Mouse (Mus musculus): ENCODE results near the gene Gsk3a. TPM values are rescaled to one million over a fixed set of nuclear protein-coding genes. Genes with fewer than 3 reads are reported as not detected.

The Gsk3a gene
- polyA plus RNA-seq, 1 experiment from 2014 or later: 20.7 TPM

DNA sequence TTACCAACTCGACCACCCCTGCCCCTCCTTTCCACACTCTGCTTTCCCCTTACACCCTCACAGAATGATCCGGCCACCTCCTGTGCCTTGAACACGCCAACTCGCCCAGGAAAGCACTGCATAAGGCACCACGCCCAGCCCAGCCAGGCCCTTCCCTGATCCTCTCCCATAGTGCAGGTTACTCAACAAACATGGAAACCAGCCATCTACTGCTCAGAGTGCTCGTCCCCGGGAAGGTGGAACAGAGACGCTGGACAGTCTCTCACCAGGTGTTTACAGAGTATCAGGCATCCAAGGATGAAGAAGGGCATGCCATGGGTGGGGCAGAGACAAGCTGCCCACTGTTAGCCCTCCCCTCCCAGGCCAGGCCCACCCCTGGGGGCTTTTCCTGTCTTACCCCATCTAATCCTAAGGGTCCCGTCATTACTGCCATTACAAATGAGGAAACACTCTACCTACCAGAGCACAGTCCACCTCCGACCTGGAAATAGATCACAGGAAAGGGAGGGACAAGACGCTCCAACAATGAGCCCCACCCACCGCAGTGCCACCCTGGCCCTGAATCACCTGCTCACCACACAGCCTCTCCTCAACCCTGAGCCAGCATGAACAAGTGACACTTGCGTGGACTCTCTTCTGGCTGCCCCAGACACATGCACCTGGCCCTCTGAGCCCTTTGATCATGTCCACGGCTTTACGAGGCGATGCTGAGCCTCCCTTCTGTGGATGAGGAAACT is 31.4 kb downstream of the Gsk3a start:
- DNase-seq (no peak), ATAC-seq (ENCODE audit: low FRiP score, low TSS enrichment) (no peak)
- 91% methylated on average over 16 of the region's 16 CpGs for WGBS
- Histone ChIP-seq H3K4me2 (ENCODE audit: low read length) (no peak overlapping the region), H3K36me3 (ENCODE audit: control insufficient read depth, insufficient read depth, low read length) (peaks cover 71% of the 10 kb centered on the region), H3K27me3 (ENCODE audit: control insufficient read depth, insufficient read depth, low read length) (no peaks in the 10 kb centered on the region), H3K9me3 (ENCODE audit: control insufficient read depth, low read length) (no peaks in the 10 kb centered on the region), H3K27ac (replicated peaks; ENCODE audit: low read depth, low read length) (no peak overlapping the region), H3K4me3 (replicated peaks; ENCODE audit: low read depth, low read length) (no peak overlapping the region), H3K9ac (replicated peaks; ENCODE audit: low read length) (no peak overlapping the region), H3K4me1 (ENCODE audit: control insufficient read depth, insufficient read depth, low read length) (no peaks in the 10 kb centered on the region)

DNA sequence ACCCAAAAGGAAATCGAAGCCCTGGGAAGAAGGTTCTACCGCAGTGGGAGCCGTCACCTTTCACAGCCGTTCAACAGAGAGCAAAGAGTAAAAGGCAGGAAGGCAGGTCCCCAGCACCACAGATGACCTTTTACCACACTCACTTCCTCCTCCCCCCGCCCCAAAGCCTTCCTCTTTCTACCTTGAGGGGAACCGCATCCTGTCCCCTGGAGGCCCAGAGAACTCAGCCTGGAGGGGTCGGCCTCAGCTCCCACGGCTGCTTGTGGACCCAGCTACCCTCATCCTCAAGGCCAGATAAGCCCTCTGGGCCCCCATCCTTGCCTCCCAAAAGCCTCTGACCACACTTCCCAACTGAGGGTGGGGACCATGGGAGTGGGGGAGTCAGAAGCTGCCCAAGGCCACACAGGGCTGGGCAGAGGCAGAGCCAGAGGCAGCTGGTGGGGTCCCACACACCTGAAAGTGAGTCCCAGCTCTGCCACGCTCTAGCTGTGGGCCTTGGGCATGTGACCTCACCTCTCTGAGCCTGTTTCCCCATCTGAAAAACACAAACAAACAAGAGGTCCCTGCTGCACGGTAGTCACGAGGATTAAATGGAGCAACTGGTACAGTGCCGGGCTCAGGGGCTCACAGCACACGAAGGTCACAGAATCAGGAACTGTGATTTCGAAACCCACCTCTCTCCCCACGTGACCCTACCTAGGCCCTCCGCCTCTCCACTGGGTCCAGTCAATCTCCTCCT is 32.1 kb downstream of the Gsk3a start:
- DNase-seq (no peak), ATAC-seq (ENCODE audit: low FRiP score, low TSS enrichment) (no peak)
- peaks cover 64% of the 10 kb centered on the region for H3K36me3 ChIP-seq (ENCODE audit: control insufficient read depth, insufficient read depth, low read length)
- no peaks in the 10 kb centered on the region for H3K27me3 ChIP-seq (ENCODE audit: control insufficient read depth, insufficient read depth, low read length)
- H3K4me3 ChIP-seq (replicated peaks; ENCODE audit: low read depth, low read length): no peak overlapping the region
- no peak overlapping the region for H3K9ac ChIP-seq (replicated peaks; ENCODE audit: low read length)
- no peak overlapping the region for H3K4me2 ChIP-seq (ENCODE audit: low read length)
- H3K4me1 ChIP-seq (ENCODE audit: control insufficient read depth, insufficient read depth, low read length): no peaks in the 10 kb centered on the region
- H3K27ac ChIP-seq (replicated peaks; ENCODE audit: low read depth, low read length): no peak overlapping the region
- no peaks in the 10 kb centered on the region for H3K9me3 ChIP-seq (ENCODE audit: control insufficient read depth, low read length)
- WGBS: 93% methylated on average over 16 of the region's 16 CpGs

DNA sequence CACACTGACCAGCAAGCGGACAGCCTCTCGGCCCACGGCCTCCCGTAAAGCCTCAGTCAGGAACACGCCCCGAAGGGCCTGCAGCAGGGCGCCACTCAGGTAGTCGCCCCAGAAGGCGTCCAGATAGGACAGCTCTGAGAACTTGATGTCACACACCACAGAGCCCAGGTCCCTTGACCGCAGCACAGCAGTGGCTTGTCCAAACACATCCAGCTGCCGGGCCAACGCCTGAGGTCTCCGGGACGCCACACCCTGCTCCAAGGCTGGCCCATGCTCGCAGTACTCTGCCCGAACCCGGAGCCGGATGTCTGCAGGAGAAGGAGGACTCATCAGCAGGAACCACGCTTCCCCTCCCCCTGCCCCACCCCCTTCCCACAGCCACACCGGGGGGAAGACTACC is 34.0 kb downstream of the Gsk3a start:
- H3K4me1 ChIP-seq (ENCODE audit: control insufficient read depth, insufficient read depth, low read length): no peaks in the 10 kb centered on the region
- H3K9me3 ChIP-seq (ENCODE audit: control insufficient read depth, low read length): no peaks in the 10 kb centered on the region
- no peaks in the 10 kb centered on the region for H3K27me3 ChIP-seq (ENCODE audit: control insufficient read depth, insufficient read depth, low read length)
- no peak for DNase-seq
- H3K4me2 ChIP-seq (ENCODE audit: low read length): no peak overlapping the region
- no peak overlapping the region for H3K27ac ChIP-seq (replicated peaks; ENCODE audit: low read depth, low read length)
- no peak for ATAC-seq (ENCODE audit: low FRiP score, low TSS enrichment)
- peaks cover 47% of the 10 kb centered on the region for H3K36me3 ChIP-seq (ENCODE audit: control insufficient read depth, insufficient read depth, low read length)
- no peak overlapping the region for H3K9ac ChIP-seq (replicated peaks; ENCODE audit: low read length)
- H3K4me3 ChIP-seq (replicated peaks; ENCODE audit: low read depth, low read length): no peak overlapping the region
- WGBS: 93% methylated on average over 20 of the region's 20 CpGs

DNA sequence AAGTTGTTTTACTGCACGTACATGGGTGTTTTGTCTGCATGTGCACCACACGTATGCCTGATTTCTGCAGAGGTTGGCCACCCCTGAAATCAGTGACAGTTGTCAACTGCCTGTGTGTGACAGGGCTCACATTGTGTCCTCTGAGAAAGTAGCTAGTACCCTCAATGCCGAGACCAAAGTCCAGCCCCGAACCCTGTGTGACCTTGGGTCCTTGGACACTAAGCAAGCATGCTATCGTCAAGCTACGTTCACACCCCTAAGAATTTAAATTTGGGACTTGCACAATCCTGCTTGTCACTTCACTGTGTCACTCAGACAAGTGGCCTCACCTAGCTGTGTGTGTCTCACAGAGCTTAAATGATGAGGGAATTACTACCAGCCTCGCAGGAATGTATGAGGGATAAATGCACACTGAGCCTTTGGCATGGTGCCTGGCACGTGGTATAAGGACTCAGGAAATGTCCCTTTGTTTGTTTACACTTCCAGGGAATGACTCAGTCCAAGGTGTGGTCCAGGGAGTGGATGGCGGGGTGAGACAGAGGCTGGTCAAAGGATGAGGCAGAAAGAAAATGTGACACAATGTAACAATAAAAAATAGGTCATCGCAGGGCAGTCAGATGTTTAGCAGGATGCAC is 40.1 kb downstream of the Gsk3a start:
- Histone ChIP-seq H3K9me3 (ENCODE audit: control insufficient read depth, low read length) (no peaks in the 10 kb centered on the region), H3K4me2 (ENCODE audit: low read length) (no peak overlapping the region), H3K4me1 (ENCODE audit: control insufficient read depth, insufficient read depth, low read length) (no peaks in the 10 kb centered on the region), H3K9ac (replicated peaks; ENCODE audit: low read length) (no peak overlapping the region), H3K36me3 (ENCODE audit: control insufficient read depth, insufficient read depth, low read length) (peaks cover 5% of the 10 kb centered on the region), H3K4me3 (replicated peaks; ENCODE audit: low read depth, low read length) (no peak overlapping the region), H3K27ac (replicated peaks; ENCODE audit: low read depth, low read length) (no peak overlapping the region), H3K27me3 (ENCODE audit: control insufficient read depth, insufficient read depth, low read length) (no peaks in the 10 kb centered on the region)
- ATAC-seq (ENCODE audit: low FRiP score, low TSS enrichment): no peak
- WGBS: 75% methylated on average over 10 of the region's 10 CpGs
- no peak for DNase-seq

DNA sequence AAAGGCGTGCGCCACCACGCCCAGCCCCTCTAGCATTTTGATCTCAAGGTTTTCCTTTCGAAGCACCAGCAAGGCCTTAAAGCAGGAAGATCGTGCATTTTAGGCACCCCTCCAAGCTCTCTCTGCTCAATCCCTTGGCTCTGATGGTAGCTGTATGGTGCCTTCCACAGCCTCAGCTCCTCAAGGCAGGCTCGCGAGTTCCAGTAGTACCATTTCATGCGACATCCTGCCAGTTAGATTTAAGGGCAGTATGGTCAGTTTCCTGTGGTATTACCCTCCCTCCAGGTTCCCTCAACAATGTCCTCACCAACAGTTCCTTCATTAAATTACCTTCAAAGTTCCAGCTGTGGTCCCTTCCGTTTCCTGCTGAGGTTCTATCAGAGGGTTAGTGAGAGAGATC is 41.5 kb downstream of the Gsk3a start:
- WGBS: 87% methylated on average over 9 of the region's 9 CpGs

DNA sequence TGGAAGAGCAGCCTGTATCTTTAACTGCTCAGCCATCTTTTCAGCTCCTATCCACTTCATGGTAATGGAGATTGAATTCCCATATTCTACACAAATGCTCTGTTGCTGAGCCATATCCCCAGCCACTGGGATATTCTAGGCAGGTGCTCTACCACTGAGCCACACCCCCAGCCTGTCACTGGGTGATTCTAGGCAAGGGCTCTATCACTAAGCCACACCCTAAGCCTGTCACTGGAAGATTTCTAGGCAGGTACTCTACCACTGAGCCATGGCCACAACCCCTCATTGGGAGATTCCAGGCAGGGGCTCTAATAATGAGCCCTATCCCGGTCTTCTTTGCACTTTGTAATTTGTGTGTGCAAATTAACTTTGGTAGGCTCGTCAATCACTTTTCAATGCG is 42.5 kb downstream of the Gsk3a start:
- Histone ChIP-seq H3K9ac (replicated peaks; ENCODE audit: low read length) (no peak overlapping the region), H3K27ac (replicated peaks; ENCODE audit: low read depth, low read length) (no peak overlapping the region), H3K4me3 (replicated peaks; ENCODE audit: low read depth, low read length) (no peak overlapping the region), H3K36me3 (ENCODE audit: control insufficient read depth, insufficient read depth, low read length) (no peaks in the 10 kb centered on the region), H3K4me2 (ENCODE audit: low read length) (no peak overlapping the region), H3K9me3 (ENCODE audit: control insufficient read depth, low read length) (no peaks in the 10 kb centered on the region), H3K27me3 (ENCODE audit: control insufficient read depth, insufficient read depth, low read length) (no peaks in the 10 kb centered on the region), H3K4me1 (ENCODE audit: control insufficient read depth, insufficient read depth, low read length) (no peaks in the 10 kb centered on the region)
- WGBS: 74% methylated on average over 3 of the region's 3 CpGs
- ATAC-seq (ENCODE audit: low FRiP score, low TSS enrichment) (no peak), DNase-seq (no peak)

More for the DNA sequence above, 41.5 kb downstream of the Gsk3a start:
- H3K36me3 ChIP-seq (ENCODE audit: control insufficient read depth, insufficient read depth, low read length): no peaks in the 10 kb centered on the region
- H3K4me1 ChIP-seq (ENCODE audit: control insufficient read depth, insufficient read depth, low read length): no peaks in the 10 kb centered on the region
- H3K4me2 ChIP-seq (ENCODE audit: low read length): no peak overlapping the region
- no peaks in the 10 kb centered on the region for H3K27me3 ChIP-seq (ENCODE audit: control insufficient read depth, insufficient read depth, low read length)
- no peak overlapping the region for H3K9ac ChIP-seq (replicated peaks; ENCODE audit: low read length)
- no peak overlapping the region for H3K4me3 ChIP-seq (replicated peaks; ENCODE audit: low read depth, low read length)
- no peak for ATAC-seq (ENCODE audit: low FRiP score, low TSS enrichment)
- H3K27ac ChIP-seq (replicated peaks; ENCODE audit: low read depth, low read length): no peak overlapping the region
- H3K9me3 ChIP-seq (ENCODE audit: control insufficient read depth, low read length): no peaks in the 10 kb centered on the region
- no peak for DNase-seq

DNA sequence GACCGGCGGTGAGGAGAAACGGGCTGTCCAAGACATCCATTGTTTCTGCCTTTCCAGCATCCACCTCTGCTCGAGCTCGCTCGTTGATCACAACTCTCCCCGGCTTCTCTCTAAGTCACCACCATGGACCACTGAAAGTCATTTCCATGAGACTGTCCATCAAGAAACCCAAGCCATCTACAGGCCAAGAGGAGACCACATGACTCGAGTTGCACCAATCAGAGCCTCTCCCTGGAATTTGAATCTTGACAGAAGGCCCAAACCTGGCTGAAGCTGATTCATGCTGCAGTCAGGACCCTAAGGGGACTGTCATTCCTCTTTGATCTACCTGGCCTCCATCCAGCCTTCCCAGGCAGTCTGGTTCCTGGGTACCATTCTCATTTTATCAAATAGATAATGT is 45.5 kb downstream of the Gsk3a start:
- no peaks in the 10 kb centered on the region for H3K27me3 ChIP-seq (ENCODE audit: control insufficient read depth, insufficient read depth, low read length)
- WGBS: 65% methylated on average over 8 of the region's 8 CpGs
- no peaks in the 10 kb centered on the region for H3K4me1 ChIP-seq (ENCODE audit: control insufficient read depth, insufficient read depth, low read length)
- no peak overlapping the region for H3K27ac ChIP-seq (replicated peaks; ENCODE audit: low read depth, low read length)
- no peak overlapping the region for H3K4me2 ChIP-seq (ENCODE audit: low read length)
- no peaks in the 10 kb centered on the region for H3K9me3 ChIP-seq (ENCODE audit: control insufficient read depth, low read length)
- H3K4me3 ChIP-seq (replicated peaks; ENCODE audit: low read depth, low read length): no peak overlapping the region
- no peaks in the 10 kb centered on the region for H3K36me3 ChIP-seq (ENCODE audit: control insufficient read depth, insufficient read depth, low read length)
- no peak overlapping the region for H3K9ac ChIP-seq (replicated peaks; ENCODE audit: low read length)
- ATAC-seq (ENCODE audit: low FRiP score, low TSS enrichment): no peak
- peak; percentile 71 for DNase-seq

DNA sequence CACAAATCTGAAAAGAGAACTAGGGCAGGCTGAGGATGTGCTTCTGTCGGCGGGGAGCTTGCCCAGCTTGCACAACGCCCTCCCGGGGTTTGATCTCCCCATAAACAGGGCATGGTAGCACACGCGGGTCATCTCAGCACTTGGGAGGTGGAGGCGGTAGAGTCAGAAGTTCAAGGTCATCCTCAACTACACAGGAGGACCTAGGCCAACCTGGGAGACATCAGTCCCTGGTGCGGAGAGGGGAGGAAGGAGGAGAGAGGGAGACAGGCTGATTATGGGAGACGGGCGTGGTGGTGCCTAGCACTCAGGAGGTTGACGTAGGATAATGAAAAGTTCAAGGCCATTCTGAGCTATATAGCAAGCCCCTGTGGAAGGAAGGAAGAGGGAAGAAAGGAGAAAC is 46.8 kb downstream of the Gsk3a start:
- Histone ChIP-seq H3K27ac (replicated peaks; ENCODE audit: low read depth, low read length) (no peak overlapping the region), H3K36me3 (ENCODE audit: control insufficient read depth, insufficient read depth, low read length) (no peaks in the 10 kb centered on the region), H3K9ac (replicated peaks; ENCODE audit: low read length) (no peak overlapping the region), H3K4me2 (ENCODE audit: low read length) (no peak overlapping the region), H3K9me3 (ENCODE audit: control insufficient read depth, low read length) (no peaks in the 10 kb centered on the region), H3K4me3 (replicated peaks; ENCODE audit: low read depth, low read length) (no peak overlapping the region), H3K4me1 (ENCODE audit: control insufficient read depth, insufficient read depth, low read length) (no peaks in the 10 kb centered on the region), H3K27me3 (ENCODE audit: control insufficient read depth, insufficient read depth, low read length) (no peaks in the 10 kb centered on the region)
- no peak for DNase-seq
- WGBS: 88% methylated on average over 11 of the region's 11 CpGs
- no peak for ATAC-seq (ENCODE audit: low FRiP score, low TSS enrichment)

Measured in midbrain, embryonic 14.5 days (tissue).